Mouse (Mus musculus) central nervous system, embryonic 14 days (tissue): ENCODE measurements around the gene Phox2a. TPM values are rescaled to one million over a fixed set of nuclear protein-coding genes. Genes with fewer than 3 reads are reported as not detected.

Experiments
- polyA plus RNA-seq: library from polyadenylated mRNA; depleted of rRNA; stranded (reverse); fragments of >200 nt; gene quantifications from 2 replicates; pipeline ENCODE4 v1.2.3, GENCODE M21; 2012; rRNA removed

Gene Phox2a
- polyA plus RNA-seq = 0.79 and 3.1 TPM in 2 replicates

DNA sequence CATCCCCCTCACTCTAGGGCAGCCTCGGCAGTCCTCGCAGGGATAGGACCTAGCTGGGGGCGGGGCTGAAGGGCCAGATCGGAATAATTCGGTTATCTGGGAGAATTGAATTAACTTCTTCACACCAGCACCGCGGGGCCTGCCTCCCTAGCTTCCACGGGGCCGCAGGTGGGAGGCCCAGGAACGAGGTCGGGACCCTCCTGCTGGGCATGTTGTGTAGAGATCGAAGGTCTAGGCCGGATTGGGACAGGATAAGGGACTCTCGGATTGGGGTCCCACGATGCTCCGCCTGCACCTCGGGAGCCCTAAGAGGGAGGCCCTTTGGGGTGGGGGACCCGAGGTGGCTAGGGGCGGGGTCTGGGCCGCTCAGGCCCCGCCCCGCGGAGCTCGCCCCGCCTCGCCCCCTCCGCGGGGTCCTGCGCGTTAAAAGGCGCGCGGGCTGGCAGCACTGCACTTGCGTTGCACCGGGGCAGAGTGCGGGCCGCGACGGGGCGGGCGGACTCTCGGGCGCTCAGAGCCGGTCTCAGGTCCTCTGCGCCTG lies at the start of gene Phox2a:
Phox2a (plus strand) TSS at position 453 of the 541 bp plus-strand sequence.

DNA sequence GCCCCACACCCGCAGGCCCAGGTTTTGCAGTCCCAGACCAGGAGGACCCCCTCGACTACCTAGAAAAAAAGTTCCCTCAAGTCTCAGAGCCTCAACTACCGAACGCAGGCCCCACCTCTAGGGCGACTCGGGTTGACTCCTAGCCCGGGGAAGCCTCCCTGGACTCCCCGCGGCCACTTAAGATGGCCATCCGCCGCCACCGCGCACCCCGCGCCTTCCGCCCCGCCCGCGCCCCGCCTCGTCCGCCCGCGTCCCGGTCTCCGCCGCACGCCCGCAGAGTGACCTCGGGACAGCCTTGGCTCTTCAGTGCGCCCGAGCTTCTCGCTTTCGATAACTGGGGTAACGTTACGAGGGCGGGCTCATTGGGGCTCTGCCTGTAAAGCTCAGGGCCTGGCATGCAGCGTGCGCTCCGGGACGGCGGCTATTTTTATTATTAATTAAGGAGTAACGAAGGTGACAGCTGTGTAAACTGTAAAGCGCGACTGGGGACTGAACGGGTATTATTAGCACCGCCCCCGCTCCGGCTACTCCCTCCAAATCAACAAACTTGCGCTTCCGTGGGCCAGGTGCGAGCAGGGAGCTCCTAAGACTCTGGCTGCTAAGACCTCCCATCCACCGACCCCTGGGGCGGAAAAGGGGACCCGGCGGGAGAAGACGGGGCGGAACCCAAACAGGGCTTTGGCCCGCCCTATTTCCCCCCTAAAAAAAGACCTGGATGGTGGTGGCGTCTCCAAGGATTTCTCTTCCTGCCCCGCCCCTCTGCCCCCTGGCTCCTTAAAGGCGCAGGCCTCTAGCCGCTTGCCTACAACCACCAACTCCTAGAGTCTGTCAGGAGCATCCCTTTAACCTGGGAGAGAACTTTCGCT lies 19.7 kb downstream of the Phox2a start, which contains the start of gene Inppl1:
Inppl1 (minus strand) TSS at position 624 of the 866 bp plus-strand sequence.

DNA sequence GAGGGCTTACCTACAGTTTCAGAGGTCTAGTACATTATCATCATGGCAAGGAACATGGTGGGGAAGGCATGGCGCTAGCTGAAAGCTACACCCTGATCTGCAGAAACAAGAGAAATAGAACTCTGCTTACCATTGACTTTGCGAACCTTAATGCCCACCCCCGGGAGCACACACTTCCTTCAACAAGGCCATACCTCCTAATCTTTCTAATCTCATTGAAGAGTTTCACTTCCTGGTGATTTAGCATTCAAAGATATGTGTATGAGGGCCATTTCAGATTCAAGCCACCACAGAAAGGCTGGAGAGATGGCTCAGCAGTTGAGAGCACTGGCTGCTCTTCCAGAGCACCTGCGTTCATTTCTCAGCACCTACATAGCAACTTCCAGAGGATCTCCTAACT lies 39.0 kb downstream of the Phox2a start, which contains the start of gene Folr2:
Folr2 (minus strand) TSS at position 101 of the 400 bp plus-strand sequence.

DNA sequence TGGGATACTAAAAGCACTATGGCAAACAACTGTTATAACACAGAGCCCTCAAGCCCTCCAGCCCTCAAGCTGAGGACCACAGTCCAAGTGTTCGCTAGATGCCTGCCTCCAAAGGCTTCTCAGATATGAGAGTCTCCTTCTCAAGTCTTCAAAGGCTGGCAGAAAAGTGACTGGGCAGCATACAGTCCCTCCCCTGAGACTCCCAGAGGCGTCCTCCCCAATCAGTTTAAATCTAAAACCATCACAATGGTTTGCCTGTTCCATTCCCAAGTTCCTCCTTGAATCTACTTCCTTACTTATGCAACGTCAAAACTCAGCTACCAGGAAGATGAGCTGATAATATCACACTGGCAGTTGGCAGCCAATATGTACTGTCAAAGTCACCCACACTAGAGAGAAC lies 45.3 kb downstream of the Phox2a start, which contains the start of gene Anapc15:
Anapc15 (plus strand) TSS at position 301 of the 400 bp plus-strand sequence.

DNA sequence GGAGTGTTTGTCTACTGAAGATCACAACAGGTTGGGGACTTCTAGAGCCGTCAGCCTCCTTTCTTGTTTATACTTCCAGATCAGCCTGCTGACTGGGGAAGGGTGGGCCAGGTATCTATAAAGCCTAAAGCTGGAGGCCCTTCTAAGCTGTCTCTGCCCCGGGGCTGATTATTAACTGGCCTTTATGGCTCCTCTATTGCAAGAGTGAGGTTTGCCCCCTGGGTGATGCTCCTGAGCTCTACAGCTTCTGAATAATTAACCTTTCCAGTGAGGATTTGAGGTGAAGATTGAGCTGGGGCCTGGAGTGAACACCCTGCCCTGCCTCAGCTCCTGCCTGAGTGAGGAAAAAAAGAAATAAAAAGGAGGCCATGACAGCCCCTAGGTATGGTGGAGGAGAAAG lies 52.5 kb downstream of the Phox2a start, which contains the start of gene Folr1:
Folr1 (minus strand) TSS at position 160 of the 400 bp plus-strand sequence.

Other genes starting within 250 kb of the Phox2a start
- gene Art2b, start 232.7 kb upstream of the Phox2a start, polyA plus RNA-seq = not detected in 2 replicates
- gene Clpb, start 154.7 kb upstream of the Phox2a start, polyA plus RNA-seq = 17.7 and 20.9 TPM in 2 replicates
- gene Inppl1, start 19.9 kb downstream of the Phox2a start, polyA plus RNA-seq = 36.5 and 44.2 TPM in 2 replicates
- 4.2 and 4.7 TPM in 2 replicates for gene Folr2, start 38.9 kb downstream of the Phox2a start, polyA plus RNA-seq
- 101 and 125 TPM in 2 replicates for gene Anapc15, start 45.4 kb downstream of the Phox2a start, polyA plus RNA-seq
- 15.2 and 17.3 TPM in 2 replicates for gene Folr1, start 52.5 kb downstream of the Phox2a start, polyA plus RNA-seq
- 167 and 175 TPM in 2 replicates for gene Lamtor1, start 87.6 kb downstream of the Phox2a start, polyA plus RNA-seq
- gene Tomt, start 88.0 kb downstream of the Phox2a start, polyA plus RNA-seq = 0.22 and 0.29 TPM in 2 replicates
- gene Lrrc51, start 115.6 kb downstream of the Phox2a start, polyA plus RNA-seq = 9.4 and 12.1 TPM in 2 replicates
- gene Numa1, start 115.8 kb downstream of the Phox2a start, polyA plus RNA-seq = 84.8 and 87.9 TPM in 2 replicates
- 17.8 and 19.2 TPM in 2 replicates for gene Il18bp, start 200.4 kb downstream of the Phox2a start, polyA plus RNA-seq
- gene Rnf121, start 247.2 kb downstream of the Phox2a start, polyA plus RNA-seq = 84.0 and 84.5 TPM in 2 replicates
- 57.8 and 59.0 TPM in 2 replicates for gene Xndc1, start 247.2 kb downstream of the Phox2a start, polyA plus RNA-seq
- gene Xntrpc, start 247.4 kb downstream of the Phox2a start, polyA plus RNA-seq = 7.0 and 7.4 TPM in 2 replicates